ENCODE assay signal across 8 mouse cellular contexts in the genomic region with DNA sequence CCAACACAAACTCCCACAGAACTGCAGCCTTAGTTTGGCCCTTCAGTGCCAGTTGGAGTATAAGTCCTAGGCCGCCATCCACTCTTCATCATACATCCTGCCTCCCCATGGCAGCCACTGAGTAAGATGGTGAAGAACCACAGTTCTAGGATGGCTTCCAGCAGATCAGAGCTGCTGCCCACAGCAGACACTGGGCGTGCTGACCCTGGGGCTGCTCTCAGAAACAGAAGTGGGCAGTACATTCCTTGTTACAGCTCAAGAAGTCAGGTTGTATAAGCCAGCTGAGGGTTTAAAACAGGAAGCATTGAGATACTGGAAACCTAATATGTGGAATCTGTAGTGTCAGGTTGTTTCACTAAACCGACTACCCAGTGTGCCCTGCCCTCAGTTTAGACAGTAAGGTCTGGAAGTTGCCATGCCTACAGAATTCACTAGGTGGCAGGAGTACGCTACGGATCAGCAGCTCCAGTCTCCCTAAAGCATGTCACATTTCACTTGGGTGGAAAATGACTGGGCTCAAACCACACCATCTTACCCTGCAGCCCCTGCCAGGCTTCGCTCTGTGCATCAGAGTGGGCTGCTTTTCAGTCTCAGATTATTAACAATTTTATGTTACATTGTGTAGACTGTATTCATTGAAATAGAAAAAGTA. TPM values are rescaled to one million over a fixed set of nuclear protein-coding genes. Genes with fewer than 3 reads are reported as not detected.
A peak's percentile ranks its signal among the peaks of the same experiment; 100 is the strongest.
DNase-seq lines count a peak whose midpoint lies in the region; ATAC-seq and TF ChIP-seq lines count a peak whose summit lies in the region.

No protein-coding gene starts in this region.

- 47% methylated on average over 6 of the region's 6 CpGs for WGBS in kidney, embryonic 15.5 days
- 54% methylated on average over 6 of the region's 6 CpGs for WGBS in liver, adult 2 months
- WGBS in stomach, embryonic 16.5 days, result 46% methylated on average over 6 of the region's 6 CpGs

- peaks cover 94% of the 10 kb centered on the region for H3K36me3 ChIP-seq in kidney, embryonic 15.5 days
- peaks cover 27% of the 10 kb centered on the region for H3K36me3 ChIP-seq in liver, adult 2 months (ENCODE audit: control insufficient read depth, insufficient read depth, low read length)
- peaks cover 9% of the 10 kb centered on the region; the same call in 1 of the 2 replicates for H3K36me3 ChIP-seq in stomach, embryonic 16.5 days (ENCODE audit: control insufficient read depth, insufficient read depth, low read length)

- TF ChIP-seq POLR2A in liver, adult 2 months (IDR thresholded peaks at IDR 0.05; ENCODE audit: extremely low read depth, insufficient read depth, low read length), result no peak

- peak; percentile 88 for DNase-seq in 3T3-L1 (ENCODE audit: low read depth, low spot score)
- DNase-seq in adrenal gland, adult 18-20 months (ENCODE audit: low spot score in 2 of 2), result peak; percentile 71 to 73
- peak; percentile 46 for DNase-seq in embryo, embryonic 11.5 days (ENCODE audit: low read depth, low spot score)
- peak; percentile 45 for DNase-seq in liver, adult 2 months (ENCODE audit: extremely low read depth, low read depth, low spot score)
- peak; percentile 19 to 49 for DNase-seq in natural killer cell, adult 2 months (ENCODE audit: low spot score in 2 of 2)

- TF ChIP-seq CTCF in liver, adult 2 months (IDR thresholded peaks at IDR 0.05; ENCODE audit: low read depth, low read length), result peak; percentile 79

- H3K27ac ChIP-seq in kidney, embryonic 15.5 days, result no peak overlapping the region
- H3K27ac ChIP-seq in liver, adult 2 months (replicated peaks; ENCODE audit: insufficient read depth, low read depth, low read length), result no peak overlapping the region
- no peak overlapping the region for H3K27ac ChIP-seq in stomach, embryonic 16.5 days (ENCODE audit: low read length)

- no peaks in the 10 kb centered on the region for H3K4me1 ChIP-seq in kidney, embryonic 15.5 days
- no peaks in the 10 kb centered on the region for H3K4me1 ChIP-seq in liver, adult 2 months (ENCODE audit: control insufficient read depth, insufficient read depth, low read length)
- no peaks in the 10 kb centered on the region for H3K4me1 ChIP-seq in stomach, embryonic 16.5 days (ENCODE audit: control insufficient read depth, insufficient read depth, low read length)

- peak; percentile 98 for ATAC-seq in granulocyte monocyte progenitor cell, adult 5-6 weeks (replicated peaks; ENCODE audit: poor library complexity, severe bottlenecking)
- ATAC-seq in kidney, embryonic 15.5 days (replicated peaks; ENCODE audit: low FRiP score), result peak; percentile 79
- peak; percentile 71; the same call in 1 of the 2 replicates for ATAC-seq in stomach, embryonic 16.5 days (ENCODE audit: insufficient read depth, low FRiP score)

- H3K4me2 ChIP-seq in kidney, embryonic 15.5 days, result no peak overlapping the region
- H3K4me2 ChIP-seq in stomach, embryonic 16.5 days (ENCODE audit: low read depth, low read length), result no peak overlapping the region

- H3K27me3 ChIP-seq in kidney, embryonic 15.5 days, result no peaks in the 10 kb centered on the region
- H3K27me3 ChIP-seq in liver, adult 2 months (ENCODE audit: control insufficient read depth, insufficient read depth, low read length), result no peaks in the 10 kb centered on the region
- no peaks in the 10 kb centered on the region for H3K27me3 ChIP-seq in stomach, embryonic 16.5 days (ENCODE audit: control insufficient read depth, insufficient read depth, low read length)

- no peak overlapping the region for H3K9ac ChIP-seq in kidney, embryonic 15.5 days
- H3K9ac ChIP-seq in liver, adult 2 months (ENCODE audit: low read depth, low read length), result no peak overlapping the region
- H3K9ac ChIP-seq in stomach, embryonic 16.5 days (ENCODE audit: low read length), result no peak overlapping the region

- no peaks in the 10 kb centered on the region for H3K9me3 ChIP-seq in kidney, embryonic 15.5 days (replicated peaks)
- H3K9me3 ChIP-seq in stomach, embryonic 16.5 days (replicated peaks; ENCODE audit: control insufficient read depth, low read length), result no peaks in the 10 kb centered on the region

- H3K4me3 ChIP-seq in kidney, embryonic 15.5 days (replicated peaks), result no peak overlapping the region
- H3K4me3 ChIP-seq in liver, adult 2 months (ENCODE audit: insufficient read depth, low read depth, low read length), result no peak overlapping the region
- no peak overlapping the region for H3K4me3 ChIP-seq in stomach, embryonic 16.5 days (replicated peaks; ENCODE audit: low read length)

- no peaks in the 10 kb centered on the region for H3K79me2 ChIP-seq in liver, adult 2 months (ENCODE audit: control insufficient read depth, insufficient read depth, low read length)

RNA-seq across cellular contexts. Expression of a gene that starts 19.3 kb away (rescaled TPM):
- 10 to 100 TPM; 44.7 to 47.7 TPM for total RNA-seq in adrenal gland, adult 18-20 months (2021)
- total RNA-seq in granulocyte monocyte progenitor cell, adult 5-6 weeks (2014; fragmentation: Nextera tagmentation), result 27.0 and 34.8 TPM in 2 replicates
- 29.4 and 49.4 TPM in 2 replicates for total RNA-seq in granulocyte monocyte progenitor cell, adult 5-6 weeks (2017)
- 45.7 and 48.7 TPM in 2 replicates for polyA plus RNA-seq in kidney, embryonic 15.5 days (2015; fragmentation: Nextera tagmentation; extraction: Ambion mirVana)
- 20.4 and 20.7 TPM in 2 replicates for total RNA-seq in liver, adult 2 months (2014; rRNA removed)
- polyA plus RNA-seq in liver, adult 2 months (2012; rRNA removed), result 11.4 and 11.7 TPM in 2 replicates
- 29.9 and 30.8 TPM in 2 replicates for polyA plus RNA-seq in stomach, embryonic 16.5 days (2015; fragmentation: Nextera tagmentation; extraction: Ambion mirVana)

RNA-seq across cellular contexts. Expression of a gene that starts 32.7 kb away (rescaled TPM):
- 10 to 100 TPM; 18.9 to 20.7 TPM for total RNA-seq in adrenal gland, adult 18-20 months (2021)
- 5.1 and 6.7 TPM in 2 replicates for total RNA-seq in granulocyte monocyte progenitor cell, adult 5-6 weeks (2014; fragmentation: Nextera tagmentation)
- total RNA-seq in granulocyte monocyte progenitor cell, adult 5-6 weeks (2017), result 9.4 and 16.0 TPM in 2 replicates
- 11.4 and 14.8 TPM in 2 replicates for polyA plus RNA-seq in kidney, embryonic 15.5 days (2015; fragmentation: Nextera tagmentation; extraction: Ambion mirVana)
- 9.2 and 12.6 TPM in 2 replicates for total RNA-seq in liver, adult 2 months (2014; rRNA removed)
- polyA plus RNA-seq in liver, adult 2 months (2012; rRNA removed), result 5.7 and 8.1 TPM in 2 replicates
- polyA plus RNA-seq in stomach, embryonic 16.5 days (2015; fragmentation: Nextera tagmentation; extraction: Ambion mirVana), result 12.6 and 12.7 TPM in 2 replicates

RNA-seq across cellular contexts. Expression of a gene that starts 34.9 kb away (rescaled TPM):
- total RNA-seq in adrenal gland, adult 18-20 months (2021), result under 1 TPM in 1 of 2 experiments, not detected in 1; 0.22 TPM
- 0.64 TPM in 1 of 2 replicates, not detected in the other for total RNA-seq in granulocyte monocyte progenitor cell, adult 5-6 weeks (2014; fragmentation: Nextera tagmentation)
- total RNA-seq in granulocyte monocyte progenitor cell, adult 5-6 weeks (2017), result 0.21 TPM in 1 of 2 replicates, not detected in the other
- polyA plus RNA-seq in kidney, embryonic 15.5 days (2015; fragmentation: Nextera tagmentation; extraction: Ambion mirVana), result 30.2 and 30.8 TPM in 2 replicates
- under 0.01 TPM in 1 of 2 replicates, not detected in the other for total RNA-seq in liver, adult 2 months (2014; rRNA removed)
- polyA plus RNA-seq in liver, adult 2 months (2012; rRNA removed), result not detected in 2 replicates
- 15.0 and 19.2 TPM in 2 replicates for polyA plus RNA-seq in stomach, embryonic 16.5 days (2015; fragmentation: Nextera tagmentation; extraction: Ambion mirVana)

Comparison
In these comparisons a context has a peak if more than half of its experiments do, and no peak if none do; other contexts are left out.
1. DNase-seq: peak in every context shown above with its lines; median percentile 88 in 3T3-L1; 72 in adrenal gland, adult 18-20 months; 46 in embryo, embryonic 11.5 days; 45 in liver, adult 2 months; 34 in natural killer cell, adult 2 months.